Mouse (Mus musculus): ENCODE results near the gene Shf.

- TF ChIP-seq E2F4 (IDR thresholded peaks at IDR 0.05; ENCODE audit: insufficient replicate concordance, low read depth, low read length): 0 out of 2 replicates have a peak, but pooled peaks have one; percentile 27
- no peak for TF ChIP-seq CTCF (conservative IDR thresholded peaks at IDR 0.05 in 1 of 2, IDR thresholded peaks at IDR 0.05 in 1 of 2; ENCODE audit: low read depth in 2 of 2, low read length in 2 of 2)
- TF ChIP-seq TBP (conservative IDR thresholded peaks at IDR 0.05; ENCODE audit: low read depth, low read length): peak; percentile 98; the same call in 1 of the 2 replicates
- TF ChIP-seq POLR2A (IDR thresholded peaks at IDR 0.05; ENCODE audit: low read depth, low read length): no peak; the same call in 1 of the 2 replicates
- TF ChIP-seq JUND (conservative IDR thresholded peaks at IDR 0.05; ENCODE audit: low read depth, low read length): no peak
- no peak; the same call in 1 of the 2 replicates for TF ChIP-seq SIN3A (IDR thresholded peaks at IDR 0.05; ENCODE audit: low read length)
- TF ChIP-seq ZC3H11A (IDR thresholded peaks at IDR 0.05; ENCODE audit: low read depth, low read length): no peak
- peak; percentile 74 for TF ChIP-seq NRF1 (IDR thresholded peaks at IDR 0.05; ENCODE audit: low read depth, low read length)
- no peak for TF ChIP-seq SMC3 (IDR thresholded peaks at IDR 0.05; ENCODE audit: low read depth, low read length)
- peak; percentile 17; the same call in 1 of the 2 replicates for TF ChIP-seq HCFC1 (IDR thresholded peaks at IDR 0.05; ENCODE audit: low read depth, low read length)
- TF ChIP-seq CHD2 (IDR thresholded peaks at IDR 0.05; ENCODE audit: low read length): no peak
- no peak for TF ChIP-seq ETS1 (conservative IDR thresholded peaks at IDR 0.05; ENCODE audit: low read depth, low read length)
- TF ChIP-seq EP300 (IDR thresholded peaks at IDR 0.05; ENCODE audit: low read length): no peak
- TF ChIP-seq MAX (IDR thresholded peaks at IDR 0.05; ENCODE audit: low read length): no peak
Measured at GRCm38 (mm10) chr2:122377751-122378246, 8.8 kb upstream of the Shf start.

All from CH12.LX (cell line).